Mouse (Mus musculus): ENCODE results near the gene Mfsd4b3. TPM values are rescaled to one million over a fixed set of nuclear protein-coding genes. Genes with fewer than 3 reads are reported as not detected.

Gene Mfsd4b3
- 0.58 and 0.70 TPM in 2 replicates for polyA plus RNA-seq (2015; fragmentation: Nextera tagmentation; extraction: Ambion mirVana)

GRCm38 (mm10) chr10:39959761-39960440 is at the start of gene Mfsd4b3:
Gene Mfsd4b3 (minus strand): TSS chr10:39960153.

GRCm38 (mm10) chr10:39986466-39986865 is 26.5 kb upstream of the Mfsd4b3 start, which contains the start of gene Mfsd4b5:
Gene Mfsd4b5 (minus strand): TSS chr10:39986646.

GRCm38 (mm10) chr10:39926616-39927139 is 33.3 kb downstream of the Mfsd4b3 start, which contains the start of gene Mfsd4b2:
Gene Mfsd4b2 (minus strand): TSS chr10:39926923.

GRCm38 (mm10) chr10:39898874-39899371 is 61.0 kb downstream of the Mfsd4b3 start, which contains the start of gene Mfsd4b4:
Gene Mfsd4b4 (minus strand): TSS chr10:39899238.

Other genes with a start within 250 kb of the Mfsd4b3 start
- gene Rev3l, start 228.0 kb downstream of the Mfsd4b3 start, polyA plus RNA-seq (2015; fragmentation: Nextera tagmentation; extraction: Ambion mirVana) = 9.8 and 10.2 TPM in 2 replicates
- 2.5 and 2.6 TPM in 2 replicates for gene Mfsd4b4, start 60.9 kb downstream of the Mfsd4b3 start, polyA plus RNA-seq (2015; fragmentation: Nextera tagmentation; extraction: Ambion mirVana)
- not detected in 2 replicates for gene Mfsd4b2, start 33.2 kb downstream of the Mfsd4b3 start, polyA plus RNA-seq (2015; fragmentation: Nextera tagmentation; extraction: Ambion mirVana)
- 0.05 and 0.07 TPM in 2 replicates for gene Mfsd4b5, start 26.5 kb upstream of the Mfsd4b3 start, polyA plus RNA-seq (2015; fragmentation: Nextera tagmentation; extraction: Ambion mirVana)
- gene Mfsd4b1, start 65.1 kb upstream of the Mfsd4b3 start, polyA plus RNA-seq (2015; fragmentation: Nextera tagmentation; extraction: Ambion mirVana) = not detected in 2 replicates
- 8.5 and 8.6 TPM in 2 replicates for gene Slc16a10, start 182.1 kb upstream of the Mfsd4b3 start, polyA plus RNA-seq (2015; fragmentation: Nextera tagmentation; extraction: Ambion mirVana)